Mouse (Mus musculus): ENCODE measurements around the gene Ssu72. TPM values are rescaled to one million over a fixed set of nuclear protein-coding genes. Genes with fewer than 3 reads are reported as not detected.
A peak's percentile ranks its signal among the peaks of the same experiment; 100 is the strongest.

Gene Ssu72
- polyA plus RNA-seq, 1 experiment from 2014 or later: 111 TPM

GRCm38 (mm10) chr4:155772786-155773185 is 68.2 kb downstream of the Ssu72 start:
- H3K9ac ChIP-seq (ENCODE audit: low read length): no peak overlapping the region
- 86% methylated on average over 13 of the region's 13 CpGs for WGBS
- H3K36me3 ChIP-seq (ENCODE audit: control insufficient read depth, insufficient read depth): no peaks in the 10 kb centered on the region
- no peak for ATAC-seq (replicated peaks; ENCODE audit: extremely low read depth, insufficient read depth, low FRiP score)
- no peak overlapping the region for H3K27ac ChIP-seq (ENCODE audit: low read length)
- H3K4me1 ChIP-seq (ENCODE audit: control insufficient read depth, insufficient read depth, low read length): peaks cover 38% of the 10 kb centered on the region
- H3K9me3 ChIP-seq (replicated peaks; ENCODE audit: control insufficient read depth, low read length): no peaks in the 10 kb centered on the region
- H3K4me2 ChIP-seq (ENCODE audit: low read depth, low read length): no peak overlapping the region
- H3K27me3 ChIP-seq (ENCODE audit: control insufficient read depth, insufficient read depth, low read length): peaks cover 22% of the 10 kb centered on the region
- no peak overlapping the region for H3K4me3 ChIP-seq (ENCODE audit: low read length)

DNA sequence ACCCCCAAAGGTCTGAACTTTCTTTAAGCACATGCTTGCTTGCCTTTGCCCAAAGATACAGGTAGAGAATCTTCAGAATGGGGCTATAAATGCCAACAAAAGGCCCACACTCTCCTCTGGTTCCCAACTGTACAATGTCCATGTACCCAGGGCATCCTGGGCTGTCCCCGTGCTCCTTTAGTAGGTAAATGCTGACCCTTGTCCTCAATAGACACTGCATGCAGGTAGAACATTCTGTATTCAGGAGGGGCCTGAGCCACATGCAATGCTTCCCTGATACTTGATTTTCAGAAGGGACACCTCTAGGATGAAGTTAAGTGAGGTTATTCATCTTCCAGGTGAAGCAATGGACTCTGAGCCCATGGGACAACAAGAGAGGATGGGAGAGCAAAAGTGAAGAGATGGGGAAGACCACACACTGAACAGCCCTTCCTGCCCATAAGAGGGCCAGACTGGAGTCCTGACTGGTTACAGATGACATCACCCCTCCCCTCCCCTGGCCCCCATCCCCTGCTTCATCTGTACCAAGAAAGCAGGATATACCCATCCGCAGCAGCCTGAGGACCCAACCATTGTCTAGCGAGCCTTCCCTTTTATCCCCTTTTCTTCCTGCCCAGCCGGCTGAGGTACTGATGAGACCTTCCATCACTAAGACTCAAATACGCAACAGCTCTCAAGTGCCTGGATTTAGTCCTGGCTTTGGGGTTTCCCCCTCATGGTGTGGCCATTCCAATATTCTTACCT is 68.9 kb downstream of the Ssu72 start:
- H3K9me3 ChIP-seq (replicated peaks; ENCODE audit: control insufficient read depth, low read length): no peaks in the 10 kb centered on the region
- H3K27ac ChIP-seq (ENCODE audit: low read length): no peak overlapping the region
- WGBS: 29% methylated on average over 5 of the region's 5 CpGs
- H3K4me3 ChIP-seq (ENCODE audit: low read length): peak overlapping the region; percentile 42
- H3K36me3 ChIP-seq (ENCODE audit: control insufficient read depth, insufficient read depth): no peaks in the 10 kb centered on the region
- no peak for ATAC-seq (replicated peaks; ENCODE audit: extremely low read depth, insufficient read depth, low FRiP score)
- peak overlapping the region; percentile 65 for H3K4me2 ChIP-seq (ENCODE audit: low read depth, low read length)
- H3K27me3 ChIP-seq (ENCODE audit: control insufficient read depth, insufficient read depth, low read length): peaks cover 22% of the 10 kb centered on the region
- 0 out of 2 replicates have a peak overlapping the region, but pooled peaks have one; percentile 49 for H3K9ac ChIP-seq (ENCODE audit: low read length)
- peaks cover 41% of the 10 kb centered on the region for H3K4me1 ChIP-seq (ENCODE audit: control insufficient read depth, insufficient read depth, low read length)

DNA sequence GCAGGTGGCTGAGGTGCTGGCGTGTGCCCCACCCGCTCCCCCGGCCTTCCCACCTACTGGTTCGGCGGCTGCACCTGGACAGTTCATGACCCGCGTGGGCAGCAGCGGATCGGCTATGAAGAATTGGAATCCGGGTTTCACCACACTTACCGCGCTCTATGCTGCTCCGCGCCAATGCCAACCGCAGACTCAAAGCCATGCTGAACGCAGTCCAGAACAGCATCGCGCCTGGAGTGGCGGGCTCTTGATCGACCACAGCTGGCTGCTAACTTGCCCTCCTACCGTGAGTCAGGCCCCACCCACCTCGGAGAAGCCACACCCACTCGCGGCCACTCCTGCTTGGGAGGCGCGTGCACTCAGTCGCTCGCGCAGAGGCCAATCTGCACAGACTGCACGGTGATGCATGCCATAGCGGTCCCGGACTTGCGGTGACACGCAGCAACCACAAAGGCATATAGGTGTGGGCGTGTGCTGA is 69.7 kb downstream of the Ssu72 start, which contains the start of gene Vwa1:
Gene Vwa1, minus strand, starts transcription at position 419 of the 475 bp plus-strand sequence.
- peak; percentile 77 for ATAC-seq (replicated peaks; ENCODE audit: extremely low read depth, insufficient read depth, low FRiP score)
- WGBS: under 1% methylated on average over 35 of the region's 35 CpGs
- Histone ChIP-seq H3K4me1 (ENCODE audit: control insufficient read depth, insufficient read depth, low read length) (peaks cover 41% of the 10 kb centered on the region), H3K27me3 (ENCODE audit: control insufficient read depth, insufficient read depth, low read length) (peaks cover 22% of the 10 kb centered on the region), H3K4me3 (ENCODE audit: low read length) (peak within 1 kb of the TSS; percentile 42), H3K4me2 (ENCODE audit: low read depth, low read length) (peak within 1 kb of the TSS; percentile 65), H3K9ac (ENCODE audit: low read length) (peak within 1 kb of the TSS; percentile 49), H3K27ac (ENCODE audit: low read length) (peak within 1 kb of the TSS; percentile 86), H3K9me3 (replicated peaks; ENCODE audit: control insufficient read depth, low read length) (no peaks in the 10 kb centered on the region), H3K36me3 (ENCODE audit: control insufficient read depth, insufficient read depth) (no peaks in the 10 kb centered on the region)

DNA sequence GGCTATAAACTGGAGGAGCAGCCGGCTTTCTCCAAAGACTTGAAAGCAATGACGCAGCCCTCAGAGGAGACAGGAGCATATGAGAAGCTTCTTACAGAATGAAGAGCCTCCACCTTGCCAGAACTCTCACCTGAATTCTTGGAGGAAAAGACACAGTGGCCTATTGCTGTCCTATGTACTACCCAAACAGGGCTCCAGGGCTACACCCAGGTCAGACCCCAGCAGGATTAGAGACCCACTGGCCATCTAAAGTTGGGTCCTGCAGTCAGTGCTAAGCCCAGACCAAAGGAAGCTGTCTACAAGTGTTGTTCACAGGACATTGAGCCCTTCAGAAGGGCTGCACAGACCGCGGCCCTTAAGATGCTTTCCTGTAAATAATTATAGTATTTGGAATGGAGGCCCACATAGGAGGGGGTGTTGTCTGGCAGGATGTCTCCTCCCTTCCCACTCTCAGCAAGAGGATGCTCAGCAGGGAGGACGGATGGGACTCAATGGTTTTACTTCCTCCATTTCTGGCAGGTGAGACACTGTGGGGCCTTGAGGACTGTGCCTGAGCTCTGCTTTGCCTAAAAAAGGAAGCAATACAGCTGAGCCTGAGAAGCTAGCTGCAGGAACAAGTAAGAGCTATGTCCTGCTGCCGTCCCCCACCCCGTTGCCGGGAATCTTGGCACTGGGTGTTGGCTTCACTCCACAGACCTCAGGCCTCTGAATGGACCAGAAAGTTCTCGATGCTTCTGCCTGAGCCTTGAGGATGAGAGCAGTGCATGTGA is 70.6 kb downstream of the Ssu72 start:
- Histone ChIP-seq H3K4me1 (ENCODE audit: control insufficient read depth, insufficient read depth, low read length) (peaks cover 40% of the 10 kb centered on the region), H3K27ac (ENCODE audit: low read length) (peak overlapping the region; percentile 86), H3K4me2 (ENCODE audit: low read depth, low read length) (peak overlapping the region; percentile 65), H3K27me3 (ENCODE audit: control insufficient read depth, insufficient read depth, low read length) (peaks cover 22% of the 10 kb centered on the region), H3K4me3 (ENCODE audit: low read length) (peak overlapping the region; percentile 42), H3K9me3 (replicated peaks; ENCODE audit: control insufficient read depth, low read length) (no peaks in the 10 kb centered on the region), H3K36me3 (ENCODE audit: control insufficient read depth, insufficient read depth) (no peaks in the 10 kb centered on the region), H3K9ac (ENCODE audit: low read length) (peak overlapping the region; percentile 34; the same call in 1 of the 2 replicates)
- 22% methylated on average over 9 of the region's 9 CpGs for WGBS
- peak; percentile 33 for ATAC-seq (replicated peaks; ENCODE audit: extremely low read depth, insufficient read depth, low FRiP score)

- peaks cover 22% of the 10 kb centered on the region for H3K27me3 ChIP-seq (ENCODE audit: control insufficient read depth, insufficient read depth, low read length)
- WGBS: 48% methylated on average over 3 of the region's 3 CpGs
- H3K27ac ChIP-seq (ENCODE audit: low read length): peak overlapping the region; percentile 86
- H3K4me1 ChIP-seq (ENCODE audit: control insufficient read depth, insufficient read depth, low read length): peaks cover 41% of the 10 kb centered on the region
- no peak for ATAC-seq (replicated peaks; ENCODE audit: extremely low read depth, insufficient read depth, low FRiP score)
- H3K9me3 ChIP-seq (replicated peaks; ENCODE audit: control insufficient read depth, low read length): no peaks in the 10 kb centered on the region
- H3K4me3 ChIP-seq (ENCODE audit: low read length): no peak overlapping the region
- H3K36me3 ChIP-seq (ENCODE audit: control insufficient read depth, insufficient read depth): no peaks in the 10 kb centered on the region
- no peak overlapping the region for H3K4me2 ChIP-seq (ENCODE audit: low read depth, low read length)
- H3K9ac ChIP-seq (ENCODE audit: low read length): no peak overlapping the region
Measured at GRCm38 (mm10) chr4:155775855-155776254, 71.3 kb downstream of the Ssu72 start.

- H3K36me3 ChIP-seq (ENCODE audit: control insufficient read depth, insufficient read depth): no peaks in the 10 kb centered on the region
- no peak for ATAC-seq (replicated peaks; ENCODE audit: extremely low read depth, insufficient read depth, low FRiP score)
- 58% methylated on average over 2 of the region's 2 CpGs for WGBS
- H3K9me3 ChIP-seq (replicated peaks; ENCODE audit: control insufficient read depth, low read length): no peaks in the 10 kb centered on the region
- H3K27me3 ChIP-seq (ENCODE audit: control insufficient read depth, insufficient read depth, low read length): peaks cover 19% of the 10 kb centered on the region
- no peak overlapping the region for H3K9ac ChIP-seq (ENCODE audit: low read length)
- no peak overlapping the region for H3K4me2 ChIP-seq (ENCODE audit: low read depth, low read length)
- H3K4me1 ChIP-seq (ENCODE audit: control insufficient read depth, insufficient read depth, low read length): peaks cover 44% of the 10 kb centered on the region
- peak overlapping the region; percentile 72 for H3K27ac ChIP-seq (ENCODE audit: low read length)
- H3K4me3 ChIP-seq (ENCODE audit: low read length): no peak overlapping the region
Measured at GRCm38 (mm10) chr4:155776704-155777335, 72.2 kb downstream of the Ssu72 start.

DNA sequence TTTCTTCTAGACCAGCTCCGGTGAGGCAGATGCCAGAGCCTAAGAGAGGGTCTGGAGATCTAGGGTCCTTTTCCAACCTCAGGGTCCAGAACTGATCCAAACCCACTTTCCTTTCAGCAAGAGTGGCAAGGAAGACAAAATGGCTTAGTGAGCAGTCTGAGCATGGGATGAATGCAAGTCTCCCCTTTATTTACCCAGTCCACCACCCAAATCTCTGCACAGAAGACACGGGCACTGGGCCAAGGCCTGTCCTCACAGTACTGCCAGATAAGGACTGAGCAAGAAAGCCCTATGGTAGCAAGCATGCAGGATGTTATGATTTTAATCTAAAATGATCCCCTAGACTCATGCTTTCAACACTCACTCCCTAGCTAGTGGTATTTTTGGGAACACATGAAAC is 73.2 kb downstream of the Ssu72 start:
- H3K36me3 ChIP-seq (ENCODE audit: control insufficient read depth, insufficient read depth): no peaks in the 10 kb centered on the region
- H3K9ac ChIP-seq (ENCODE audit: low read length): no peak overlapping the region
- H3K4me1 ChIP-seq (ENCODE audit: control insufficient read depth, insufficient read depth, low read length): peaks cover 44% of the 10 kb centered on the region
- no peaks in the 10 kb centered on the region for H3K9me3 ChIP-seq (replicated peaks; ENCODE audit: control insufficient read depth, low read length)
- 59% methylated on average over 2 of the region's 2 CpGs for WGBS
- ATAC-seq (replicated peaks; ENCODE audit: extremely low read depth, insufficient read depth, low FRiP score): no peak
- H3K27ac ChIP-seq (ENCODE audit: low read length): peak overlapping the region; percentile 45
- H3K4me3 ChIP-seq (ENCODE audit: low read length): no peak overlapping the region
- no peak overlapping the region for H3K4me2 ChIP-seq (ENCODE audit: low read depth, low read length)
- peaks cover 10% of the 10 kb centered on the region for H3K27me3 ChIP-seq (ENCODE audit: control insufficient read depth, insufficient read depth, low read length)

DNA sequence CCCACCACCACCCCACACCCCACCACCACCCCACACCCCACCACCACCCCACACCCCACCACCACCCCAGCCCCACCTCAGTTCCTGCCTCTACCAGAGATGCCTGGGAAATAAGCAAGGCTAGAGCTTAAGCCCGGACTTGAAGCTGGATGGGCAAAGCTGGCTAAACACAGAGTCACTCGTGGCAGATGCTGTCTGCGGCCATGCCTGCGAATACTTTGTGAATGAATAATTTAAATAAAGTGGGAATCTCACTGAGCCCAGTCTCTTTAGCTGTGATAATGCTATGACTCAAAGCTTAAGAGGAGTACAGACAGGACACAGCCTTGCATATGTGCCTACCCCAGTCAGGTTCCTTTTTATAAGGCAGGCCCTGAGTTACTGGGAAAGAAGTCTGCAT is 74.9 kb downstream of the Ssu72 start:
- Histone ChIP-seq H3K36me3 (ENCODE audit: control insufficient read depth, insufficient read depth) (no peaks in the 10 kb centered on the region), H3K27ac (ENCODE audit: low read length) (no peak overlapping the region), H3K4me2 (ENCODE audit: low read depth, low read length) (no peak overlapping the region), H3K27me3 (ENCODE audit: control insufficient read depth, insufficient read depth, low read length) (0 out of 2 replicates have a peak, but pooled peaks cover 2% of the 10 kb centered on the region), H3K9me3 (replicated peaks; ENCODE audit: control insufficient read depth, low read length) (no peaks in the 10 kb centered on the region), H3K9ac (ENCODE audit: low read length) (no peak overlapping the region), H3K4me1 (ENCODE audit: control insufficient read depth, insufficient read depth, low read length) (peaks cover 44% of the 10 kb centered on the region), H3K4me3 (ENCODE audit: low read length) (no peak overlapping the region)
- WGBS: 83% methylated on average over 4 of the region's 4 CpGs
- no peak for ATAC-seq (replicated peaks; ENCODE audit: extremely low read depth, insufficient read depth, low FRiP score)
